Mouse (Mus musculus) olfactory bulb, adult 2 months (tissue): ENCODE results near the gene Cldn3. TPM values are rescaled to one million over a fixed set of nuclear protein-coding genes. Genes with fewer than 3 reads are reported as not detected.
A peak's percentile ranks its signal among the peaks of the same experiment; 100 is the strongest.
"Not testable (repeated sequence)": the region's sequence is repeated elsewhere in the genome, so short reads cannot be mapped to it uniquely, and the experiment has no call there.

ENCODE experiments used
- H3K27ac ChIP-seq: fragments of 200-500 bp; 2 replicates; pipeline ENCODE4 v1.5.1; 2012; ENCODE audit warnings: low read depth, low read length; ENCODE audit not compliant: insufficient read depth
- H3K4me1 ChIP-seq: fragments of 200-500 bp; 2 replicates; pipeline ENCODE4 v1.6.1; 2012; ENCODE audit warnings: low read length; ENCODE audit not compliant: control insufficient read depth, insufficient read depth
- H3K4me3 ChIP-seq: fragments of 200-500 bp; 2 replicates; pipeline ENCODE4 v1.5.1; 2012; ENCODE audit warnings: mild to moderate bottlenecking, low read depth, low read length, moderate library complexity; ENCODE audit not compliant: insufficient read depth
- CTCF ChIP-seq: fragments of 200-500 bp; IDR thresholded peaks from 2 replicates; pipeline ENCODE4 v1.5.1; 2012; ENCODE audit warnings: low read depth, mild to moderate bottlenecking, low read length, moderate library complexity; ENCODE audit not compliant: insufficient read depth
- POLR2A ChIP-seq: fragments of 200-500 bp; IDR thresholded peaks from 2 replicates; pipeline ENCODE4 v1.6.1; 2012; ENCODE audit warnings: mild to moderate bottlenecking, low read depth, low read length, moderate library complexity; ENCODE audit not compliant: insufficient read depth
- WGBS: fragments of 180-500 bp; shearing (Covaris S2); methylation state at CpG from one replicate; pipeline ENCODE4 v1.1.7; 2018; 5-methylcytosine and 5-hydroxymethylcytosine counted together
- polyA plus RNA-seq: library from polyadenylated mRNA; stranded (reverse); fragments of >200 nt; gene quantifications from 2 replicates; pipeline ENCODE4 v1.2.4, GENCODE M21; 2012; ENCODE audit warnings: low replicate concordance; ENCODE audit not compliant: missing spikeins, insufficient read depth, insufficient read length

Cldn3 gene
- not detected in 2 replicates for polyA plus RNA-seq

GRCm38 (mm10) chr5:134985633-134986297 is at the start of gene Cldn3:
Cldn3 (plus strand) TSS chr5:134986214.
- Histone ChIP-seq H3K4me3 (peak within 1 kb of the TSS; percentile 15), H3K4me1 (peaks cover 17% of the 10 kb centered on the region), H3K27ac (no peak within 1 kb of the TSS)
- TF ChIP-seq POLR2A (no peak), CTCF (no peak)
- WGBS = under 1% methylated on average over 25 of the region's 25 CpGs

GRCm38 (mm10) chr5:134936626-134937185 is 49.3 kb upstream of the Cldn3 start:
- TF ChIP-seq CTCF = no peak
- TF ChIP-seq POLR2A = no peak
- WGBS = 87% methylated on average over 6 of the region's 6 CpGs
- Histone ChIP-seq H3K4me1 (0 out of 2 replicates have a peak, but pooled peaks cover 6% of the 10 kb centered on the region), H3K4me3 (no peak overlapping the region), H3K27ac (no peak overlapping the region)

GRCm38 (mm10) chr5:134939069-134939468 is 46.9 kb upstream of the Cldn3 start:
- H3K4me3 ChIP-seq = no peak overlapping the region
- 74% methylated on average over 3 of the region's 3 CpGs for whole genome bisulfite sequencing
- H3K27ac ChIP-seq = no peak overlapping the region
- no peaks in the 10 kb centered on the region for H3K4me1 ChIP-seq
- TF ChIP-seq CTCF (no peak), POLR2A (no peak)

- not testable (repeated sequence) for H3K4me3 ChIP-seq, H3K27ac ChIP-seq, H3K4me1 ChIP-seq
- 95% methylated on average over 3 of the region's 7 CpGs for WGBS
Observed at GRCm38 (mm10) chr5:134939554-134939953, 46.5 kb upstream of the Cldn3 start.

- no peak overlapping the region for H3K27ac ChIP-seq
- H3K4me3 ChIP-seq = no peak overlapping the region
- 91% methylated on average over 14 of the region's 14 CpGs for WGBS
- H3K4me1 ChIP-seq = peaks cover 3% of the 10 kb centered on the region; the same call in 1 of the 2 replicates
- no peak for TF ChIP-seq POLR2A
Observed at GRCm38 (mm10) chr5:134941472-134942209, 44.4 kb upstream of the Cldn3 start.

GRCm38 (mm10) chr5:134942740-134943139 is 43.3 kb upstream of the Cldn3 start:
- Histone ChIP-seq H3K27ac (no peak overlapping the region), H3K4me1 (peaks cover 8% of the 10 kb centered on the region; the same call in 1 of the 2 replicates), H3K4me3 (no peak overlapping the region)
- no peak for TF ChIP-seq POLR2A
- no peak for TF ChIP-seq CTCF
- 70% methylated on average over 2 of the region's 2 CpGs for WGBS

GRCm38 (mm10) chr5:134944179-134944578 is 41.8 kb upstream of the Cldn3 start:
- no peak overlapping the region for H3K4me3 ChIP-seq
- H3K27ac ChIP-seq = no peak overlapping the region
- peaks cover 8% of the 10 kb centered on the region; the same call in 1 of the 2 replicates for H3K4me1 ChIP-seq
- WGBS = 84% methylated on average over 5 of the region's 5 CpGs
- TF ChIP-seq POLR2A = no peak

GRCm38 (mm10) chr5:134945266-134945959 is 40.6 kb upstream of the Cldn3 start:
- Histone ChIP-seq H3K4me3 (no peak overlapping the region), H3K4me1 (peaks cover 8% of the 10 kb centered on the region; the same call in 1 of the 2 replicates), H3K27ac (no peak overlapping the region)
- WGBS = 59% methylated on average over 19 of the region's 19 CpGs
- TF ChIP-seq POLR2A (no peak), CTCF (no peak)

- WGBS = 37% methylated on average over 43 of the region's 43 CpGs
- no peak for TF ChIP-seq POLR2A
- no peak for TF ChIP-seq CTCF
- Histone ChIP-seq H3K4me3 (no peak overlapping the region), H3K4me1 (peaks cover 8% of the 10 kb centered on the region; the same call in 1 of the 2 replicates), H3K27ac (no peak overlapping the region)
Observed at GRCm38 (mm10) chr5:134946063-134946856, 39.8 kb upstream of the Cldn3 start.
